Mouse (Mus musculus) ES-Bruce4 (cell line): ENCODE measurements around the gene Zcchc3.
"Not testable (repeated sequence)": the region's sequence is repeated elsewhere in the genome, so short reads cannot be mapped to it uniquely, and the experiment has no call there.

ENCODE experiments used
- EP300 ChIP-seq: IDR thresholded peaks from 2 replicates; pipeline ENCODE4 v1.6.1; 2011; ENCODE audit warnings: low read depth, low read length; ENCODE audit not compliant: insufficient read depth
- POLR2A ChIP-seq: IDR thresholded peaks from one replicate; pipeline ENCODE4 v1.8.1; 2011; ENCODE audit warnings: low read length; ENCODE audit not compliant: insufficient read depth

DNA sequence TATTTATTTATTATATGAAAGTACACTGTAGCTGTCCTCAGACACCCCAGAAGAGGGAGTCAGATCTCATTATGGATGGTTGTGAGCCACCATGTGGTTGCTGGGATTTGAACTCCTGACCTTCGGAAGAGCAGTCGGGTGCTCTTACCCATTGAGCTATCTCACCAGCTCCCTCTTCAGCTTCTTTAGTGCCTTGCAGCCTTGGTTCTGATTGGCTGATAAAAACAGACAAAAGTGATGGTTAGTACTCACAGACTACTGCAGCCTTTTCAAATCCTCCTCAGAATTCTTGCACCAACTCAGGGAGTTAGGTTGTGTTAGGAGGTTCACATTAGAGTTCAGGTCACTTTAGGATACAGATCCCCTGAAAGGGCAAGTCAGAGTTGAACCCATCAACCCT, 13.7 kb upstream of the Zcchc3 start:
- not testable (repeated sequence) for TF ChIP-seq POLR2A, EP300
